Mouse (Mus musculus): Measurements from ENCODE around the gene Chmp6. TPM values are rescaled to one million over a fixed set of nuclear protein-coding genes. Genes with fewer than 3 reads are reported as not detected.

The Chmp6 gene
- polyA plus RNA-seq, 1 experiment from 2014 or later: 90.0 TPM

GRCm38 (mm10) chr11:119915666-119916065 lies 2.4 kb downstream of the Chmp6 start:
- H3K4me2 ChIP-seq (ENCODE audit: low read length): no peak overlapping the region
- DNase-seq (ENCODE audit: low spot score): no peak

GRCm38 (mm10) chr11:119916102-119916790 lies 3.0 kb downstream of the Chmp6 start:
- H3K4me1 ChIP-seq (ENCODE audit: control insufficient read depth, insufficient read depth, low read length): peaks cover 13% of the 10 kb centered on the region
- H3K9ac ChIP-seq (ENCODE audit: low read length): no peak overlapping the region
- DNase-seq (ENCODE audit: low spot score) (no peak), ATAC-seq (no peak)
- H3K27me3 ChIP-seq (replicated peaks; ENCODE audit: control insufficient read depth, insufficient read depth, low read length): no peaks in the 10 kb centered on the region
- no peaks in the 10 kb centered on the region for H3K9me3 ChIP-seq (replicated peaks; ENCODE audit: control insufficient read depth, low read length)
- no peak overlapping the region for H3K4me3 ChIP-seq (ENCODE audit: low read depth, low read length)
- 94% methylated on average over 15 of the region's 15 CpGs for WGBS
- no peak overlapping the region for H3K27ac ChIP-seq (ENCODE audit: low read depth, low read length)
- peaks cover 47% of the 10 kb centered on the region for H3K36me3 ChIP-seq (ENCODE audit: control insufficient read depth, insufficient read depth, low read length)
- no peak overlapping the region for H3K4me2 ChIP-seq (ENCODE audit: low read length)

More at GRCm38 (mm10) chr11:119915666-119916065, 2.4 kb downstream of the Chmp6 start:
- WGBS: 95% methylated on average over 9 of the region's 9 CpGs
- Histone ChIP-seq H3K9me3 (replicated peaks; ENCODE audit: control insufficient read depth, low read length) (no peaks in the 10 kb centered on the region), H3K4me3 (ENCODE audit: low read depth, low read length) (no peak overlapping the region), H3K36me3 (ENCODE audit: control insufficient read depth, insufficient read depth, low read length) (peaks cover 47% of the 10 kb centered on the region), H3K4me1 (ENCODE audit: control insufficient read depth, insufficient read depth, low read length) (peaks cover 13% of the 10 kb centered on the region), H3K27me3 (replicated peaks; ENCODE audit: control insufficient read depth, insufficient read depth, low read length) (no peaks in the 10 kb centered on the region), H3K9ac (ENCODE audit: low read length) (no peak overlapping the region), H3K27ac (ENCODE audit: low read depth, low read length) (peak overlapping the region; percentile 5; the same call in 1 of the 2 replicates)
- ATAC-seq: no peak

- ATAC-seq: no peak
- Histone ChIP-seq H3K4me2 (ENCODE audit: low read length) (no peak overlapping the region), H3K36me3 (ENCODE audit: control insufficient read depth, insufficient read depth, low read length) (peaks cover 47% of the 10 kb centered on the region), H3K4me3 (ENCODE audit: low read depth, low read length) (no peak overlapping the region), H3K9ac (ENCODE audit: low read length) (no peak overlapping the region), H3K4me1 (ENCODE audit: control insufficient read depth, insufficient read depth, low read length) (peaks cover 13% of the 10 kb centered on the region), H3K9me3 (replicated peaks; ENCODE audit: control insufficient read depth, low read length) (no peaks in the 10 kb centered on the region), H3K27ac (ENCODE audit: low read depth, low read length) (no peak overlapping the region), H3K27me3 (replicated peaks; ENCODE audit: control insufficient read depth, insufficient read depth, low read length) (no peaks in the 10 kb centered on the region)
- WGBS: 88% methylated on average over 21 of the region's 21 CpGs
- DNase-seq (ENCODE audit: low spot score): no peak
Observed at GRCm38 (mm10) chr11:119916834-119917469, 3.7 kb downstream of the Chmp6 start.

GRCm38 (mm10) chr11:119918521-119918920 lies 5.3 kb downstream of the Chmp6 start:
- Histone ChIP-seq H3K36me3 (ENCODE audit: control insufficient read depth, insufficient read depth, low read length) (peaks cover 47% of the 10 kb centered on the region), H3K27me3 (replicated peaks; ENCODE audit: control insufficient read depth, insufficient read depth, low read length) (no peaks in the 10 kb centered on the region), H3K4me3 (ENCODE audit: low read depth, low read length) (no peak overlapping the region), H3K27ac (ENCODE audit: low read depth, low read length) (no peak overlapping the region), H3K4me1 (ENCODE audit: control insufficient read depth, insufficient read depth, low read length) (peaks cover 6% of the 10 kb centered on the region), H3K9ac (ENCODE audit: low read length) (no peak overlapping the region), H3K9me3 (replicated peaks; ENCODE audit: control insufficient read depth, low read length) (no peaks in the 10 kb centered on the region), H3K4me2 (ENCODE audit: low read length) (no peak overlapping the region)
- DNase-seq (ENCODE audit: low spot score): no peak
- 81% methylated on average over 7 of the region's 7 CpGs for WGBS
- ATAC-seq: no peak

GRCm38 (mm10) chr11:119919432-119919831 lies 6.2 kb downstream of the Chmp6 start:
- Histone ChIP-seq H3K9ac (ENCODE audit: low read length) (no peak overlapping the region), H3K4me1 (ENCODE audit: control insufficient read depth, insufficient read depth, low read length) (peaks cover 4% of the 10 kb centered on the region), H3K4me2 (ENCODE audit: low read length) (no peak overlapping the region), H3K4me3 (ENCODE audit: low read depth, low read length) (no peak overlapping the region), H3K36me3 (ENCODE audit: control insufficient read depth, insufficient read depth, low read length) (peaks cover 47% of the 10 kb centered on the region), H3K27me3 (replicated peaks; ENCODE audit: control insufficient read depth, insufficient read depth, low read length) (no peaks in the 10 kb centered on the region), H3K27ac (ENCODE audit: low read depth, low read length) (no peak overlapping the region), H3K9me3 (replicated peaks; ENCODE audit: control insufficient read depth, low read length) (no peaks in the 10 kb centered on the region)
- WGBS: 95% methylated on average over 4 of the region's 4 CpGs
- DNase-seq (ENCODE audit: low spot score) (no peak), ATAC-seq (no peak)

- ATAC-seq (0 out of 2 replicates have a peak, but pooled peaks have one; percentile 32), DNase-seq (ENCODE audit: low spot score) (peak; percentile 49)
- peaks cover 47% of the 10 kb centered on the region for H3K36me3 ChIP-seq (ENCODE audit: control insufficient read depth, insufficient read depth, low read length)
Observed at GRCm38 (mm10) chr11:119919897-119920296, 6.7 kb downstream of the Chmp6 start.

GRCm38 (mm10) chr11:119920668-119921067 lies 7.4 kb downstream of the Chmp6 start:
- DNase-seq (ENCODE audit: low spot score) (no peak), ATAC-seq (no peak)
- H3K4me1 ChIP-seq (ENCODE audit: control insufficient read depth, insufficient read depth, low read length): no peaks in the 10 kb centered on the region
- no peak overlapping the region for H3K4me2 ChIP-seq (ENCODE audit: low read length)
- H3K4me3 ChIP-seq (ENCODE audit: low read depth, low read length): no peak overlapping the region
- no peaks in the 10 kb centered on the region for H3K27me3 ChIP-seq (replicated peaks; ENCODE audit: control insufficient read depth, insufficient read depth, low read length)
- H3K27ac ChIP-seq (ENCODE audit: low read depth, low read length): no peak overlapping the region
- no peak overlapping the region for H3K9ac ChIP-seq (ENCODE audit: low read length)
- peaks cover 47% of the 10 kb centered on the region for H3K36me3 ChIP-seq (ENCODE audit: control insufficient read depth, insufficient read depth, low read length)
- 93% methylated on average over 5 of the region's 5 CpGs for WGBS
- H3K9me3 ChIP-seq (replicated peaks; ENCODE audit: control insufficient read depth, low read length): no peaks in the 10 kb centered on the region

More at GRCm38 (mm10) chr11:119919897-119920296, 6.7 kb downstream of the Chmp6 start:
- no peak overlapping the region for H3K4me2 ChIP-seq (ENCODE audit: low read length)
- H3K27me3 ChIP-seq (replicated peaks; ENCODE audit: control insufficient read depth, insufficient read depth, low read length): no peaks in the 10 kb centered on the region
- no peak overlapping the region for H3K9ac ChIP-seq (ENCODE audit: low read length)
- no peak overlapping the region for H3K4me3 ChIP-seq (ENCODE audit: low read depth, low read length)
- WGBS: 61% methylated on average over 8 of the region's 8 CpGs
- no peak overlapping the region for H3K27ac ChIP-seq (ENCODE audit: low read depth, low read length)
- no peaks in the 10 kb centered on the region for H3K9me3 ChIP-seq (replicated peaks; ENCODE audit: control insufficient read depth, low read length)
- no peaks in the 10 kb centered on the region; the same call in 1 of the 2 replicates for H3K4me1 ChIP-seq (ENCODE audit: control insufficient read depth, insufficient read depth, low read length)

GRCm38 (mm10) chr11:119925176-119925575 lies 11.9 kb downstream of the Chmp6 start:
- H3K4me1 ChIP-seq (ENCODE audit: control insufficient read depth, insufficient read depth, low read length): no peaks in the 10 kb centered on the region
- peaks cover 3% of the 10 kb centered on the region; the same call in 1 of the 2 replicates for H3K36me3 ChIP-seq (ENCODE audit: control insufficient read depth, insufficient read depth, low read length)
- no peak overlapping the region for H3K4me2 ChIP-seq (ENCODE audit: low read length)
- no peak for ATAC-seq
- WGBS: 82% methylated on average over 5 of the region's 5 CpGs
- H3K4me3 ChIP-seq (ENCODE audit: low read depth, low read length): no peak overlapping the region
- no peak overlapping the region for H3K9ac ChIP-seq (ENCODE audit: low read length)
- H3K9me3 ChIP-seq (replicated peaks; ENCODE audit: control insufficient read depth, low read length): no peaks in the 10 kb centered on the region
- no peak for DNase-seq (ENCODE audit: low spot score)
- no peaks in the 10 kb centered on the region for H3K27me3 ChIP-seq (replicated peaks; ENCODE audit: control insufficient read depth, insufficient read depth, low read length)
- H3K27ac ChIP-seq (ENCODE audit: low read depth, low read length): no peak overlapping the region

- Histone ChIP-seq H3K4me2 (ENCODE audit: low read length) (no peak overlapping the region), H3K27ac (ENCODE audit: low read depth, low read length) (no peak overlapping the region), H3K4me3 (ENCODE audit: low read depth, low read length) (no peak overlapping the region), H3K9me3 (replicated peaks; ENCODE audit: control insufficient read depth, low read length) (no peaks in the 10 kb centered on the region), H3K27me3 (replicated peaks; ENCODE audit: control insufficient read depth, insufficient read depth, low read length) (no peaks in the 10 kb centered on the region), H3K9ac (ENCODE audit: low read length) (no peak overlapping the region), H3K4me1 (ENCODE audit: control insufficient read depth, insufficient read depth, low read length) (no peaks in the 10 kb centered on the region), H3K36me3 (ENCODE audit: control insufficient read depth, insufficient read depth, low read length) (no peaks in the 10 kb centered on the region)
- ATAC-seq (no peak), DNase-seq (ENCODE audit: low spot score) (no peak)
- WGBS: 87% methylated on average over 5 of the region's 5 CpGs
Observed at GRCm38 (mm10) chr11:119926762-119927161, 13.5 kb downstream of the Chmp6 start.
